Mouse (Mus musculus): ENCODE measurements at regions not wholly inside any gene's neighbourhood (a gene's known extent, or its start where the extent isn't known, plus 50 kb on each side); places are given as distances from the start of the nearest gene placed in this dataset.

DNA sequence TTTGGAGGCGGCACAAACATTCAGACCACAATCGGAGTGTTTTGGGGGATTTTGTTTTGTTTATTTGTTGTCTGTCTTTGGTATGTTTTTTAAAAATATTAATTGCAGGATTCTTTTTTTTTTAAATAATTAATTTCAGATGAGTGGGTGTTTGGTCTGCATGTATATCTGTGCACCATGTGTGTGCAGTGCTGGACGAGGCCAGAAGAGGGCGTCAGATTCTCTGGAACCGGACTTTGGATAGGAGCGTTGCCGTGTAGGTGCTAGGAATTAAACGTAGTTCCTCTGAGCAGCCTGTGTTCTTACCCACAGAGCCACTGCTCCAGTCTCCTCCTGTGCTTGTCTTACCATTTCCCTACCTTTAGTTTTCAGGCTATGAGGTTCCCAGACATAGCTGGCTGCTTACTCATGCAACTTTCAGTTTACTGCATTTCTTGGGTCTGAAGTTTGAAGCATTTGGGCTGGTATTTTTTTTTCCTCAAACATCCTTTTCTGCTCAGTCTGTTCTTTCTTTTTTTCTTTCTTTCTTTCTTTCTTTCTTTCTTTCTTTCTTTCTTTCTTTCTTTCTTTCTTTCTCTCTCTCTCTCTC is 95.4 kb upstream of the Arhgap5 start:
- Histone ChIP-seq H3K79me2 (ENCODE audit: control insufficient read depth, insufficient read depth, low read length, poor library complexity) (no peaks in the 10 kb centered on the region), H3K9me3 (replicated peaks; ENCODE audit: insufficient read depth, low read length) (no peaks in the 10 kb centered on the region), H3K36me3 (ENCODE audit: control insufficient read depth in 1 of 2, insufficient read depth in 2 of 2, low read length in 2 of 2) (no peaks in the 10 kb centered on the region), H3K27me3 (ENCODE audit: control insufficient read depth in 1 of 2, insufficient read depth in 2 of 2, low read length in 2 of 2) (peaks cover 0 to 2% of the 10 kb centered on the region in 2 experiments; a peak in 2 of 4 replicates), H3K9ac (ENCODE audit: control insufficient read depth, low read depth, low read length, poor library complexity, severe bottlenecking) (no peak overlapping the region), H3K4me3 (ENCODE audit: control insufficient read depth in 1 of 2, insufficient read depth in 1 of 2, low read depth in 2 of 2, low read length in 2 of 2) (no peak overlapping the region), H3K27ac (ENCODE audit: control insufficient read depth, low read depth, low read length) (no peak overlapping the region), H3K4me1 (ENCODE audit: control insufficient read depth in 1 of 2, insufficient read depth in 2 of 2, low read length in 2 of 2) (no peaks in the 10 kb centered on the region)
- TF ChIP-seq SIN3A (IDR thresholded peaks at IDR 0.05; ENCODE audit: low read length) (no peak), RAD21 (IDR thresholded peaks at IDR 0.05; ENCODE audit: low read depth, low read length) (peak; percentile 19), TCF12 (IDR thresholded peaks at IDR 0.05; ENCODE audit: low read depth, low read length) (no peak), MYC (IDR thresholded peaks at IDR 0.05; ENCODE audit: low read depth, low read length) (no peak), CTCF (IDR thresholded peaks at IDR 0.05 in 2 of 3, conservative IDR thresholded peaks at IDR 0.05 in 1 of 3; ENCODE audit: control insufficient read depth in 1 of 3, insufficient read depth in 1 of 3, low read depth in 2 of 3, low read length in 3 of 3, poor library complexity in 1 of 3, severe bottlenecking in 1 of 3) (peak in 2 of 3 experiments; percentile 26 to 42; a peak in 3 of 6 replicates), MAFK (IDR thresholded peaks at IDR 0.05; ENCODE audit: borderline replicate concordance, low read depth, low read length) (no peak), POLR2A (IDR thresholded peaks at IDR 0.05; ENCODE audit: control insufficient read depth in 1 of 2, insufficient read depth in 1 of 2, low read depth in 1 of 2, low read length in 2 of 2, poor library complexity in 1 of 2) (no peak), MEF2A (IDR thresholded peaks at IDR 0.05; ENCODE audit: extremely low read depth, insufficient replicate concordance, low read depth, low read length, poor library complexity, severe bottlenecking) (no peak), NRF1 (IDR thresholded peaks at IDR 0.05; ENCODE audit: insufficient read depth, low read depth, low read length, poor library complexity, severe bottlenecking) (no peak), E2F4 (IDR thresholded peaks at IDR 0.05; ENCODE audit: borderline replicate concordance, low read depth, low read length) (no peak), POLR2AphosphoS2 (IDR thresholded peaks at IDR 0.05; ENCODE audit: low read length) (no peak), JUND (IDR thresholded peaks at IDR 0.05; ENCODE audit: low read depth, low read length) (no peak), CHD1 (IDR thresholded peaks at IDR 0.05; ENCODE audit: low read depth, low read length) (no peak), SMC3 (IDR thresholded peaks at IDR 0.05; ENCODE audit: low read depth, low read length) (peak; percentile 37)
- DNase-seq (ENCODE audit: low read depth, low spot score), result peak; percentile 7

- Histone ChIP-seq H3K9ac (ENCODE audit: control insufficient read depth, low read depth, low read length, poor library complexity, severe bottlenecking) (no peak overlapping the region), H3K4me3 (ENCODE audit: control insufficient read depth in 1 of 2, insufficient read depth in 1 of 2, low read depth in 2 of 2, low read length in 2 of 2) (no peak overlapping the region)
- no peak for TF ChIP-seq NRF1 (IDR thresholded peaks at IDR 0.05; ENCODE audit: insufficient read depth, low read depth, low read length, poor library complexity, severe bottlenecking)
- TF ChIP-seq CHD2 (IDR thresholded peaks at IDR 0.05; ENCODE audit: low read length), result no peak
- no peak for TF ChIP-seq POLR2A (IDR thresholded peaks at IDR 0.05; ENCODE audit: control insufficient read depth in 1 of 2, insufficient read depth in 1 of 2, low read depth in 1 of 2, low read length in 2 of 2, poor library complexity in 1 of 2)
- no peak for TF ChIP-seq SMC3 (IDR thresholded peaks at IDR 0.05; ENCODE audit: low read depth, low read length)
- no peak for TF ChIP-seq UBTF (IDR thresholded peaks at IDR 0.05; ENCODE audit: borderline replicate concordance, insufficient read depth, low read depth, low read length)
- no peak for TF ChIP-seq MYC (IDR thresholded peaks at IDR 0.05; ENCODE audit: low read depth, low read length)
- TF ChIP-seq RAD21 (IDR thresholded peaks at IDR 0.05; ENCODE audit: low read depth, low read length), result no peak
- TF ChIP-seq MYB (IDR thresholded peaks at IDR 0.05; ENCODE audit: low read depth, low read length), result no peak
- no peak for TF ChIP-seq USF2 (IDR thresholded peaks at IDR 0.05; ENCODE audit: borderline replicate concordance in 1 of 2, insufficient read depth in 1 of 2, low read depth in 1 of 2, low read length in 2 of 2)
- no peak for TF ChIP-seq GABPA (IDR thresholded peaks at IDR 0.05; ENCODE audit: low read depth, low read length)
- TF ChIP-seq GATA1 (IDR thresholded peaks at IDR 0.05; ENCODE audit: low read depth, low read length), result no peak
- TF ChIP-seq USF1 (IDR thresholded peaks at IDR 0.05; ENCODE audit: low read depth, low read length), result no peak
Measured at GRCm38 (mm10) chr12:52409221-52409620, 94.6 kb upstream of the Arhgap5 start.

More at GRCm38 (mm10) chr12:52409221-52409620, 94.6 kb upstream of the Arhgap5 start:
- no peaks in the 10 kb centered on the region for H3K4me1 ChIP-seq (ENCODE audit: control insufficient read depth in 1 of 2, insufficient read depth in 2 of 2, low read length in 2 of 2)
- no peak for DNase-seq (ENCODE audit: low read depth, low spot score)
- no peaks in the 10 kb centered on the region for H3K79me2 ChIP-seq (ENCODE audit: control insufficient read depth, insufficient read depth, low read length, poor library complexity)
- H3K27me3 ChIP-seq (ENCODE audit: control insufficient read depth in 1 of 2, insufficient read depth in 2 of 2, low read length in 2 of 2), result no peaks in the 10 kb centered on the region; a peak in 1 of 4 replicates
- H3K36me3 ChIP-seq (ENCODE audit: control insufficient read depth in 1 of 2, insufficient read depth in 2 of 2, low read length in 2 of 2), result no peaks in the 10 kb centered on the region
- H3K27ac ChIP-seq (ENCODE audit: control insufficient read depth, low read depth, low read length), result no peak overlapping the region
- H3K9me3 ChIP-seq (replicated peaks; ENCODE audit: insufficient read depth, low read length), result no peaks in the 10 kb centered on the region
